Mouse (Mus musculus) stomach, embryonic 16.5 days (tissue): ENCODE results near the gene Scamp4. TPM values are rescaled to one million over a fixed set of nuclear protein-coding genes. Genes with fewer than 3 reads are reported as not detected.

ENCODE experiments used
- ATAC-seq: fragments of 200-750 bp; cut with Nextera tagmentation; 2 replicates; pipeline ENCODE4 v1.8.0; 2017; ENCODE audit warnings: moderate number of reproducible peaks, moderate TSS enrichment; ENCODE audit not compliant: insufficient read depth, low FRiP score
- H3K27ac ChIP-seq: fragments of 300-500 bp; sonication (generic); 2 replicates; pipeline ENCODE4 v1.5.1; 2014; ENCODE audit warnings: low read length
- H3K27me3 ChIP-seq: fragments of 300-500 bp; sonication (generic); 2 replicates; pipeline ENCODE4 v1.6.1; 2014; ENCODE audit warnings: low read length, control low read depth, mixed read lengths; ENCODE audit not compliant: control insufficient read depth, insufficient read depth
- H3K36me3 ChIP-seq: fragments of 300-500 bp; sonication (generic); 2 replicates; pipeline ENCODE4 v1.6.1; 2014; ENCODE audit warnings: low read length; ENCODE audit not compliant: control insufficient read depth, insufficient read depth
- H3K4me1 ChIP-seq: fragments of 300-500 bp; sonication (generic); 2 replicates; pipeline ENCODE4 v1.6.1; 2014; ENCODE audit warnings: low read length, control low read depth, mixed read lengths; ENCODE audit not compliant: control insufficient read depth, insufficient read depth
- H3K4me2 ChIP-seq: fragments of 300-500 bp; sonication (generic); 2 replicates; pipeline ENCODE4 v1.6.1; 2014; ENCODE audit warnings: low read depth, low read length, mixed read lengths
- H3K4me3 ChIP-seq: fragments of 300-500 bp; sonication (generic); replicated peaks from 2 replicates; pipeline ENCODE4 v1.5.1; 2014; ENCODE audit warnings: mild to moderate bottlenecking, low read length
- H3K9ac ChIP-seq: fragments of 300-500 bp; sonication (generic); 2 replicates; pipeline ENCODE4 v1.6.1; 2014; ENCODE audit warnings: low read length
- H3K9me3 ChIP-seq: fragments of 300-500 bp; sonication (generic); replicated peaks from 2 replicates; pipeline ENCODE4 v1.6.1; 2016; ENCODE audit warnings: low read length, control low read depth; ENCODE audit not compliant: control insufficient read depth
- WGBS: fragments of 180-500 bp; shearing (Covaris S2); extraction: QIAGEN DNeasy Blood & Tissue Kit; methylation state at CpG from one replicate; pipeline ENCODE4 v1.1.7; 2014; 5-methylcytosine and 5-hydroxymethylcytosine counted together
- polyA plus RNA-seq: library from polyadenylated mRNA; unstranded; fragments of >200 nt; fragmentation: Nextera tagmentation; extraction: Ambion mirVana; gene quantifications from 2 replicates; pipeline ENCODE4 v1.2.1, GENCODE M21; 2015

Gene Scamp4
- 92.1 and 99.9 TPM in 2 replicates for polyA plus RNA-seq

DNA sequence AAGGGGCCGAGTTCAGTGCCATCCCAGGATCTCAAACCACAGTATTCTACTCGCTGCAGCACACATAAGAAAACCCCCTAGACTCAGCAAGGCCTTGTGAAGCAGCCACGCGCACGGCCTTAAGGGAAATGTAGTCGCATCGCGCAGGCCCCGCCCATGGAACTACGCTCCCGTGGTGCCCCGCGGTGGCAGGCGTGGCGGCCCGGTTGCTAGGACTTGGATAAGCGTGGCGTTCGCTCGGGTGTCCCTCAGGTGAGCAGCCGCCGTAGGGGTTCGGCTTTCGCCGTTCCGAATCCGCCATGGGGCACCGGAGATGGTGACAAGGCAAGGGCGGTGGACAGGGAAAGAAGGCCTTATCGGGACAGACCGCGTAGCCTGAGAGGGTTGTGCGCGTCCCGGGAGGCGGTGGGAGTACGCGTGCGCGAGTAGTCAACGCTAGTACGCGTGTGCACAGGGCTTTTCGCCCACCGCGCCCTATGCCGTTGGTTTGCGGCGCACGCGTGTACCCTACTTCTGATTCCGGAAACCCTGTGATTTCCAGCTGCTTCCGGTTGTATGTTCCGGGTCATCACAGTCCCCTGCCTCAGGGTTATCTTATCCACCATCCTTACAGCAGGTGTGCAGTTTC lies at the start of gene Scamp4, which contains the start of gene Adat3:
Gene Scamp4 (plus strand): TSS at position 175 of the 628 bp plus-strand sequence.
Gene Adat3 (plus strand): TSS at position 183 of the 628 bp plus-strand sequence.
- ATAC-seq, result peak; percentile 95
- peak within 1 kb of the TSS; percentile 84 for H3K9ac ChIP-seq

DNA sequence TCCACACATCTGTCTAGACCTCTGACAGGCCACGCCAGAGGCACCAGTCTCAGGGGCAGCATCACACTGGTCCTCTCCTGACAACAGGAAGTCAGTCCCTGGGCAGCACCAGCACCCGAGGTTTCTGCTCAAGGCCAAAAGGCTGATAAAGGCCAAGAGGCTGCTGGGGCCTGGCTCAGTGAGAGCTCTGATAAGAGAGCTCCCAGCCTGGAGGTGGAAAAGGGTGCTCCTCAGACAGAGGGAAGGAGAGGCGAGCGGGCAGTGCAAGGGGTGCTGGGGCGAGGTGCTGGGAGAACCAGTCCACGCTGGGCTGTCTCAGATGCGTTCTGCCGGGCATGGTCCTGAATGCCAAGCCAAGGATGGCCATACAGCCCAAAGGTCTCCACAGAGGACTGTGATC lies 49.1 kb upstream of the Scamp4 start:
- Histone ChIP-seq H3K9me3 (no peaks in the 10 kb centered on the region), H3K4me2 (no peak overlapping the region), H3K4me1 (peaks cover 15% of the 10 kb centered on the region; the same call in 1 of the 2 replicates), H3K27me3 (no peaks in the 10 kb centered on the region), H3K36me3 (0 out of 2 replicates have a peak, but pooled peaks cover 4% of the 10 kb centered on the region), H3K4me3 (no peak overlapping the region), H3K9ac (no peak overlapping the region), H3K27ac (no peak overlapping the region)
- no peak for ATAC-seq
- WGBS, result 79% methylated on average over 8 of the region's 8 CpGs

More for the DNA sequence above, at the start of gene Scamp4, which contains the start of gene Adat3:
- Histone ChIP-seq H3K27me3 (no peaks in the 10 kb centered on the region), H3K4me1 (peaks cover 19% of the 10 kb centered on the region), H3K9me3 (no peaks in the 10 kb centered on the region), H3K27ac (peak within 1 kb of the TSS; percentile 89), H3K4me2 (peak within 1 kb of the TSS; percentile 89), H3K4me3 (peak within 1 kb of the TSS; percentile 79), H3K36me3 (peaks cover 9% of the 10 kb centered on the region)
- under 1% methylated on average over 54 of the region's 54 CpGs for WGBS

DNA sequence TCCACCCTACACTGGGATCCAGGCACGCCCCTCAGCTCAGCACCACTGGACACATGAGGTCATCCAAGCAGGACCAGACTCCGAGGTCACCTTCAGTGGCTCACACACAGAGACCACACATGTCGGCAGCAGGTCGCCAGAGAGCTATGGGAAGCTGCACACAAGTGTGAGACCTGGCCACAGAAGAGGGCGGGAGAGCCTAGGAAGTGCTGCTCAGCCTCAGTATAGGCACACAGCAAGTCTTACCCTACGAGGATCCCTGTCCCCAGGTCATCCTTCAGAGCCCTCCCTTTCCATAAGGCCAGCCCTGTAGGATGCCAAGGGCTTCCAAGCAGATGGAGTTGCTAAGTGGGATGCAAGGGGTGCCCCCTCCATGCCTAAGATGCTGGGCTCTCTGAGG lies 48.7 kb upstream of the Scamp4 start:
- peaks cover 15% of the 10 kb centered on the region; the same call in 1 of the 2 replicates for H3K4me1 ChIP-seq
- H3K27me3 ChIP-seq, result no peaks in the 10 kb centered on the region
- H3K36me3 ChIP-seq, result 0 out of 2 replicates have a peak, but pooled peaks cover 4% of the 10 kb centered on the region
- no peak overlapping the region for H3K4me2 ChIP-seq
- no peak overlapping the region for H3K9ac ChIP-seq
- no peaks in the 10 kb centered on the region for H3K9me3 ChIP-seq
- H3K27ac ChIP-seq, result no peak overlapping the region
- no peak for ATAC-seq
- H3K4me3 ChIP-seq, result no peak overlapping the region
- WGBS, result 77% methylated on average over 6 of the region's 6 CpGs

DNA sequence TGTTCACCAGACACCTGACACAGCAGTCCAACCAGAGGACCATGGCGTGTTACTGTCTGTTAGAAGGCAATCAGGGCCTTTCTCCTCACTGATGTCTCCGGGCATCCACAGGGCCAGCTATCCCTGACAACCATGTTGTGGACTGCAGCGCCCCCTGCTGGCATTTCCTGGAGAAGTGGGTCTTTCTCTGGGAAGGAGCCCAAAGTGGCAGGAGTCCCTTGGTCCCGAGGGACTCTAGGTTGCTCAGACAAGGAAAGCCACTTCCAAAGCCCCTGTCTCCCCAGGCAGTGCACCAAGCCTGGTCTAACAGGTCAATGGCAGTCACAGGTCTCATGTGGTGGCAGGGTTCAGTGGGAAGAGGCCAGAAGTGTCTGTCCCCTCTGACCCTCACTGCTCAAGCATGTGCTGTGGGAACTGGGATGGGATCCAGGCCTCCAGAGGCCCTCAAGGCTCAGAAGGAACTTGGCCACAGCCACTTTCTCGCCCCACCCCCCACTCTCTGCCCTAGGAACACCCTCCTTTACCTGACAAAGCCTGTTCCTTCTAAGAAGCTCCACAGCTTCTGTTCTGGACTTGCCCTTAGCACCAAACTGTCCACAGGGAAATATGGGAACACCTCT lies 45.2 kb upstream of the Scamp4 start:
- Histone ChIP-seq H3K27me3 (no peaks in the 10 kb centered on the region), H3K4me2 (no peak overlapping the region), H3K4me1 (peaks cover 32% of the 10 kb centered on the region), H3K4me3 (no peak overlapping the region), H3K36me3 (no peaks in the 10 kb centered on the region), H3K9me3 (no peaks in the 10 kb centered on the region), H3K27ac (no peak overlapping the region), H3K9ac (peak overlapping the region; percentile 40; the same call in 1 of the 2 replicates)
- ATAC-seq, result no peak
- 32% methylated on average over 5 of the region's 5 CpGs for WGBS

DNA sequence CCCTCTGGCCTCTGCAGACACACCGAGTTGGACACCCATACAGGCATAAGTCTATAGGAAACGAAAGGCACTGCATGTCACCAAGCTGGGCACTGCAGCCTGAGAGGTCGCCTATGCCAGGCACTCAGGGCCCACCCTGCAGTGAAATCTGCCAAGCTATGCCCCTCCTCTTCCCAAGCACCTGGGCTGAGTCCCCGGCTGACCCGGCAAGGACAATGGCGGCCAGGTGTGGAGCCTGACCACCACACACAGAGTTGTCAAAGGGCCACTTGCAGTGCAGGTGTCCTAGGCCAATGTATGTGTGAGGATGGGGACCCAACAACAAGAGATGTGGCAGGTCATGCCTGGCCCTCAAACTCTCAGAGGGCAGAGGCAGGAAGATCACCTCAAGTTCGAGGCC lies 43.2 kb upstream of the Scamp4 start:
- no peak overlapping the region for H3K27ac ChIP-seq
- H3K36me3 ChIP-seq, result no peaks in the 10 kb centered on the region
- H3K9me3 ChIP-seq, result no peaks in the 10 kb centered on the region
- no peaks in the 10 kb centered on the region for H3K27me3 ChIP-seq
- H3K4me3 ChIP-seq, result no peak overlapping the region
- H3K9ac ChIP-seq, result no peak overlapping the region; the same call in 1 of the 2 replicates
- H3K4me1 ChIP-seq, result peaks cover 27% of the 10 kb centered on the region
- no peak overlapping the region for H3K4me2 ChIP-seq
- WGBS, result 89% methylated on average over 7 of the region's 7 CpGs
- no peak for ATAC-seq

DNA sequence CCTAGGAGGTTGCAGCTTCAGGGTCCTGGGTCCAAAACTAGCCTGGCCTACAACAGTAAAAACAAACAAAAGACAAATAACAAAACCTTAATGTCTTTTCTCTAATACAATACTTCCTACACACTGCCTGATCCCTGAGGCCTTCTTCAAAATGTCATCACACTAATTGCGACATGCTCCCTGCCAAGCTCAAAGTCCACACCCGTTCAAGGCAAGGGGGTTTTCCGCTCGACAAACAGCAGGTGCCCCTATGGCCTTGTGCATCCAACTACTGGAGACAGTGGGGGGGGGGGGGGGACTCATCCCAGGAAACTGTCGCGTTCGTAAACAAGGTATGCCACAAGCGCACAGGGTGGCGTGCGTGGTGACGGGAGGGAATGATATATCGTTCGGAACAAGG lies 42.1 kb upstream of the Scamp4 start:
- H3K27ac ChIP-seq, result peak overlapping the region; percentile 85; the same call in 1 of the 2 replicates
- no peaks in the 10 kb centered on the region for H3K9me3 ChIP-seq
- under 1% methylated on average over 13 of the region's 13 CpGs for WGBS
- H3K36me3 ChIP-seq, result no peaks in the 10 kb centered on the region
- H3K27me3 ChIP-seq, result no peaks in the 10 kb centered on the region
- H3K9ac ChIP-seq, result peak overlapping the region; percentile 93
- peaks cover 27% of the 10 kb centered on the region for H3K4me1 ChIP-seq
- H3K4me3 ChIP-seq, result peak overlapping the region; percentile 75
- H3K4me2 ChIP-seq, result peak overlapping the region; percentile 85
- ATAC-seq, result no peak

DNA sequence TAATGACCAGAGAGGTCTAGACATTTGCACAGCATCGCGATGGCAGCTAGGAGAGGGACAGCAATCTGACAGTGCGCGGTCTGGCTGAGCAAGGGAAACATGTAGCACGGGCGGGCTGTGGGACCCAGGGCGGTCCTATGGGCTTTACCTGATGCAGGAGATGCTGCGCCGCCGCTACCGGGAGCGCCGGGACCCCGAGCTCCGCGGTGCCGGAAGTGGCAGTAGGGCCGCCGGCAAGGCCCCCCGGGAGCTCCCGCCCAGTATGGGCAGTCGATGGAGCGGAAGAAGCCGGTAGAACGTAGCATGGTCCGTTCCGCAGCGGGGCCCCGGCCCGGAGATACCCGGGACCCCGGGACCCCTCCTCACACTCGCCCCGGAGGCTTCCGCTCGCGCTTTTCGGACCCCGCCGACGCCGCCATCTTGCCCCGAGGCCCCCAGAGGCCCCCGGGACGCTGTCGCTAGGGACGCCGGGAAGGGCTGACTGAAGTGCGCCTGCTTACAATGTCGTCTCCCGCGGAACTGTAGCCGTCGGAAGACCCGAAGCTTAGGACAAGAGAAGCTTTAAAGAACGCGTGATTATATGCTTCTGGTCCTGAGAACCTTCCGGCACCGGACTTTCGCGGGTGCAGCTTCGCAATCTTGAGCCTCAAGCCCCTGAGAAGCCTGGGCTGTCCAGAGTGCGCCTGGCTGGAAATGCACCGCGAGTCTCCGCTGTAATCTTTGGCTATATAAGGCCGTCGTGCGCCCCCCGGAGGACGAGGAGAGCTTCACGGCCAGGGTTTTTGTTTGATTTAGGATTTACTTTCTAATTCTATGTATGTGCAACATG lies 41.3 kb upstream of the Scamp4 start, which contains the start of gene Rexo1:
Gene Rexo1 (minus strand): TSS at position 445 of the 829 bp plus-strand sequence.
- Histone ChIP-seq H3K4me2 (peak within 1 kb of the TSS; percentile 85), H3K9ac (peak within 1 kb of the TSS; percentile 93), H3K27ac (peak within 1 kb of the TSS; percentile 85), H3K9me3 (no peaks in the 10 kb centered on the region), H3K36me3 (no peaks in the 10 kb centered on the region), H3K4me3 (peak within 1 kb of the TSS; percentile 75), H3K27me3 (no peaks in the 10 kb centered on the region), H3K4me1 (peaks cover 27% of the 10 kb centered on the region)
- under 1% methylated on average over 72 of the region's 72 CpGs for WGBS
- peak; percentile 87 for ATAC-seq

DNA sequence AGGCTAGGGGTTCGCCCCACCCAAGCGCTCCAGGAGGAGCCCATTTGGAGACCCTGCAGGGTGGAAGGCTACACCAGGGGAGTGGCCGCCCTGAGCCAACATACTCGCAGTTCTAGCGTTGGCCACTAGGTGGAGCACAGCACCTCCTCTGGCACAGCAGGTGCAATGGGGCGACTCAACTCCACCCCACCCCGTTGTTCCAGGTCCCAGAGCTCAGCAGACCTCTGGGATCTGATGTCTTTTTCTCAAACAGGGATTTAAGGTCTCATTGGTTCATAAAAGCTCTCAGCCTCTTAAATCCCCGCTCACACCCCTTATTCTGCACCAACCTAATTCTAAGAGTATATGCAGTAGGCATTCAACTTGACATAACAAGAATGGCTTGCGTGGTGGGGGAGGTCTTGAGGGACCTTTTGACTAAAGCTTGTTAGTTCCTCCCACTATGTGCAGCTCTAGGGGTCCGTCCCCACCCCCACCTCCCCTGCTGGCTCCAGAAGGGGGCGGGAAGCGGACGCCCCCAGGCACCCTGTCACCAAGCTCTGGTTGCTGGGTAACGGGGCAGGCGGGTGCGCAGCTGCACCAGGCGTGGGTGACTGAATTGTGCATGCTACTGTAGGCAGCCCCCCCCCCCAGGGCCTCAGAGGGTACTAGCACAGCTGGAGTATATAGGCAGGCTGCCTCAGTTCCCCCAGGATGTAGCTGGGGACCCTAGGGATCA lies 36.1 kb upstream of the Scamp4 start:
- H3K4me2 ChIP-seq, result no peak overlapping the region
- no peak overlapping the region for H3K27ac ChIP-seq
- no peak overlapping the region for H3K9ac ChIP-seq
- WGBS, result 28% methylated on average over 17 of the region's 17 CpGs
- no peaks in the 10 kb centered on the region for H3K36me3 ChIP-seq
- no peaks in the 10 kb centered on the region for H3K9me3 ChIP-seq
- no peak for ATAC-seq
- H3K4me1 ChIP-seq, result peaks cover 32% of the 10 kb centered on the region
- H3K4me3 ChIP-seq, result no peak overlapping the region
- H3K27me3 ChIP-seq, result no peaks in the 10 kb centered on the region
